Mouse (Mus musculus): Measurements from ENCODE around the gene Gm17428.
A peak's percentile ranks its signal among the peaks of the same experiment; 100 is the strongest.
"Not testable (repeated sequence)": the region's sequence is repeated elsewhere in the genome, so short reads cannot be mapped to it uniquely, and the experiment has no call there.

Gene Gm17428

DNA sequence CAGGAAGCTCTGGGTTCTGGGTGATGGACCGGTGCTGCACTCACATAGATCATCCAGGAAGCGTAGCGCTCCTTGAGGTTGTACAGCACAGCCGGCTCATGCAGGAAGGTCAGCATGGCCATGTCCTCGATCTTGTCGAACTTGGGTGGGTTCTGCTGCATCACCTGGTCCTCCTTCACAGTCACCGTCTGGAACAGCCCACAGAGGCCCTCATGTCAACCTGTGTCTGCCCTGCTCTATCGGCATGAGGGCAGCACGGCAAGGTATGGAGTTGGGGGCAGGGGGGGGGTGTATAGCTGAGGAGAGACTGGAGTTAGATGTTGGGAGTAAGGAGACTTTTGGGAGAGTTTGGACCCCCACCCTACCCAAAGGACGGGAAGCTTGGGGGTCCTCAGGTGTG lies 15.5 kb downstream of the Gm17428 start:
- DNase-seq = no peak

DNA sequence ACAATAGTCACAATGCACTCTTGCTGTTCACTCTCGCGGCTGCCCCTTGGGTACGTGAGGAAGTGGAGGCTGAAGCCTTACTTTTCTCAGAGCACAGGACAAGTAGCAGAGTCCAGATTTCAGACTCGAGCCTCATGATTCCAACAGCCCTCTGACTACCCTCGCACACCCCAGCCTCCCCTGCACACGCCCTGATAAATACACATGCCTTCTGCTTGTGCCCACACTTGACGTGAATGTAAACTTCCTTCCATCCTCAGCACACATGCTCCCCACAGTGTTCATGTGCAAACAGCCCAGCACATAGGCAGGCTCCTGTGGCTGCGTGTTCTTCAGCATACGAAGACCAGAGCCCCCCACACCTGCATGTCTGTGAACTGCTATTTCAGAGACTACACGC lies 16.9 kb downstream of the Gm17428 start:
- no peak for DNase-seq

DNA sequence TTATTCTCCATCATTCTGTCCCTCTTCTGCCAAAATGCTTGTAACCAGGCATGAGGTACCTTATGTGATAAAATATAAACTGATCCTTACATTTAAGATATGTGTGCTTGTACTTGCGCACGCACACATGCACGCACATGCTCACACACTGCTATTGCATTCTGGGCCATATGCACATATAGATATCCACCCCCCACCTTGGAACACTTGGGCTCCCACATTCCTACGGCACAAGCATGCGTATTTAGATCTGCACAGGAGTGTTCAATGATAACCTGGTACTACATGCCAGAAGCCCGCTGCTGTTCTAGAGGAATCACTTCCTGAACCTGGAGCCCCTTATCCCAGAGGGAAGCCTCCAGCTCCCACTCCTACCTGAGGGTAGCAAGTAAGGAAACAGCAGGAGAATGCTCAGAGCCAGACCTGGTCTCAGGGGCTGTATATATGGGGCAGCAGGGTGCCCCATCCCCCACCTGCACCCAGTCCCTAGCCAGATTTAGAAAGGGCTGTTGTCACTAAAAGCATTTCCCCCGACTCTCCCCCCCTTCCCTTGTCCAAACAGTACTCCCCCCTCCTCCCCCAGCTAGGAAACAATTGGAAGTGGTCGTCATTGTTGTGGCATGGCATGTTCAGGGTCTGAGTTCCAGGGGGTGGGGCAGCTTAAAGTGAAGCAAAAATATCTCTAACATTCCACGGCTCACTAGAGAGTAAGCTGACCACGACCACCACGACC lies 17.6 kb downstream of the Gm17428 start, which contains the start of gene Myh7:
TSS of gene Myh7 (minus strand) at position 491 of the 733 bp plus-strand sequence.
- DNase-seq = no peak

DNA sequence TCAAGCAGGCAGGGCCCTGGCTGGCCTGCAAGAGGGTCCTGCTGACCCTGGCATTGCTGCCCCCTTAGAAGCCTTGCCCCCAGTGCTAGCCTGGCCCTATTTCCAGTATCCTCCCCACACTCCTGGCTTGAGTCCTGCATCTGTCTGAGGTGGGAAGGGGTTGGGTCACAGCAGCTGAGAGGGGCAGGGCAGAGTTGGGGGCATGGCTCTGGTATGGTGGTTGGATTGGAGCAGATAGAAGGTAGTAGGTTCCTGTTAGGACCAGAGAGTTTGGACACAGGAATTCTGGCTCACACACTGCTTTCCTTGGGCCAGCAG lies 18.1 kb downstream of the Gm17428 start:
- no peak for DNase-seq

DNA sequence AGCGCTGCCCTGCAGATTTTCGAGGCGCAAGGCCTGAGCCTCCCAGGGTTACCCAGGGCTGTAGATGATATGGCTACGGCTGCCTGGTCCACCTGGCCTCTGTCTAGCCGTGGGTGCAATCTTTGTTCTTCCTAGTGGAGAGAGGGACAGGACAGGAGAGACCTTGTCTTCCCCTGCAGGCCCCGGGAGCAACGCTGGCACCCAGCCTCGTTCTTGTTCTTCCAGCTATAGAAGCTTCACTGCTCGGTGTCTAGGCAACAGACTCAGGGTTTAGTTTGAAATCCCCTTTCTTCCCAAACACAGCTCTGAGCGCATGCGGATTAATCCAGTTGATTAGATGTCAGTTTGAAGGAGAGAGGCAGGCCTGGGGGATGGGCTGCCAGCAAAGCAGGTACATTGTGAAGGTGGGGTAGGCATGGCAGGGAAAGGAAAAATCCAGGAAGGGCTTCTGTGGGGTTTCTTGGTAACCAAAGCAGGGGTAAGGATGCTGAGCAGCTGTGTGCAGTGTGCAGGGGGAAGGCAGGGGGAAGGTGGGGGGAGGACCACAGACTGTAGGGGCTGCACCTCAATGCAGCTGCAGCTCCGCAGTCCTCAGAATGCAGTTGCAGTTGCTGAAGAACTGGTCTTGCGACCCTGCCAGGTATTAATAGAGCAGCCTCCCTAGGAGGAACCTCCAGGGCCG lies 18.9 kb downstream of the Gm17428 start:
- no peak for DNase-seq

DNA sequence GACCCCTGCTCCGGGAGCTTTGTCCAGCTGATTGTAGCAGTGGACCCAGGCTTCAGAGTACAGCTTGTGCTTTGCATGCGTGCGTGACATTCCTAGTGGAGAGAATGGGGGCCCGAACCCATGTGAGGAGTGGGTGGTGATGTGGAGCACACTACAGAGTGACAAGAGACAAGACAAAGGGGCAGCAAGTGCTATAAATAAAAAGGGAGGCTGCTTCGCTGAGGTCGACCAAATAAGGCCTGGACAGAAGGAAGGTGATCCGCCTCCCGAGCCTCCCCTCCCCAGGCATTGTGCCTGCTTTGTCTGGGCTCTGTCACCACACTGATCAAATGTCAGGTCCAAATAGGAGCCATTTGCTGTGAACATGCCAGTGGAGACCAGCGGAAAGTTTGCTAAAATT lies 20.1 kb downstream of the Gm17428 start:
- DNase-seq = no peak

DNA sequence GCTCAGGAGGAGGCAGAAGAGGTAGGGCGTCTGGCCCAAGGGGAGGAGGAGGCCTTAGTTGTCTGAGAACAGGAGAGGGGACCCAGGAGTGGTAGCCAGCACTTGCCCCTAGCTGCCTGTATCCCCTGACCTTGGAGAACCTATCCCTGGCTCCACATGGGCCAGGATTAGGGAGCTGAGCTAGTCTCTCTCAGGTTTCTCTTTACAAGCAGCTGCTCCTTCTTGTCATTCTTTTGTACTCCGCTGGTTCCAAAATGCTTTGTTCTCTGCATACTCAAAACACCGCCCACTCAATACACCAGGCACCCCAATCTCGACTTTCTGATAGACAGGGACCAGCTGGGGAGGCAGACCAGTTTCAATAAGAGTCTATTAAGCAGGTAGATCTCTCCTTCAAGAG lies 20.6 kb downstream of the Gm17428 start:
- DNase-seq = no peak

DNA sequence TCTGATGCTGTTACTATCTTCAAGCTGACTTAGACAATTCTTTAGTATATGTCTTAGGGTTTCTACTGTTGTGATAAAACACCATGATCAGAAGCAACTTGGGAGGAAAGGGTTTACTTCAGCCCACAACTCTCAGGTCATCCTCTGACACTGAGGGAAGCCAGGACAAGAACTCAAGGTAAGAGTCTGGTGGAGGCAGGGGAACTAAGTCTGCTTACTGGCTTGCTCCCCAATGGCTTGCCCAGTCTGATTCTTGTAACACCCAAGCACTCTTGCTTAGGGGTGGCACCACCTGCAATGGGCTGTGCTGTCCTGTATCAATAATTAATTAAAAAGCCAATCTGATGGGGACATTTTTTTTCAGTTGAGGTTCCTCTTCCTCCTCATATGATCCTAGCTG lies 21.9 kb downstream of the Gm17428 start:
- no peak for DNase-seq

DNA sequence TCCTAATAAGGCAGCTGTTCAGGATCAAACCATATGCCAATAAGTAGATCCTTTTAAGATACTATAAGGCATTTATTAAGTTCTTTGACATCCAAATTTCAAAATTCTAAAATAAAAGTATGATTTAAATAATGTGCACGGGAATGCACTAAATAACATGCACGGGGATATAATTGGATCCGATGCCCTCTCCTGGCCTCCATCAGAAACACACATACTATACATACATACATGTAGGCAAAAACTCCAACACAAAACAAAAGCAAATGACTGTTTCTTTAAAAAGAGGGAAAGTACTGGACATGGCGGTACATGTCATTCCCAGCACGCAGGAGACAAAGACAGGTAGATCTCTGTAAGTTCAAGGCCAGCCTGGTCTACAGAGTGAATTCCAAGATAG lies 23.1 kb downstream of the Gm17428 start:
- DNase-seq = not testable (repeated sequence)

DNA sequence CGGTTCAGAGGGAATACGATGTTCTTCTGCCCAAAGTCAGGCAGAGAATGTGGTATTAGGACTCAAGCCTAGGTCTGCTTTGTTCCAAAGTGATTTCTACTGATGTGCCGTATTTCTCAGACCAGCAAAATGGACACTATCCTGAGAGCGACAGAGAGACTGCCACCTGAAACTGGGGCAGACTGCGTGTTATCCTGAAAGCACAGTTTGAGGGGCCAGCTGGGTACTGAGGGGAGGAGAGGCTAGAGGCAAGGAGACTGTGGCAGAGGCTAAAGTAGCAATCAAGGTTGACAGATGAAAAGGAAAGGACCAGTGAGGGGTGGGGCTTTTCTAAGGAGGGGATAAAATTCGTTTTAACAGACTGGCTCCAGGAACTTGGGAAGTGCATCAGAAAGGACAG lies 24.1 kb downstream of the Gm17428 start:
- no peak for DNase-seq

DNA sequence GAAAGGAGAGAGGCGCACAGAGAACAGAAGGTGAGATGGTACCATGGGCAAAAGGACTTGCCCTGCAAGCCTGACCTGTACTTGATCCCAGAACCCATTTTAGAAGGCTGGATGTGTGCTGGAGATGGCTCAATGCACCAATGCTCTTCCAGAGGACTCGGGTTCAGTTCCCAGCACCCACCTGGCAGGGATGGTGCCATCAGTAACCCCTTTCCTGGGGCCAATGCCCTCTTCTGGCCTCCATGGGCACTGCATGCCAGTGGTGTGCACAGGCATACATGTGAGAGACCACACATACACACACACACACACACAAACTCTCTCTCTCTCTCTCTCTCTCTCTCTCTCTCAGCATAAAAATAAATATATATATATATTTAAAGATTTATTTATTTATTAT lies 24.7 kb downstream of the Gm17428 start:
- DNase-seq = no peak

DNA sequence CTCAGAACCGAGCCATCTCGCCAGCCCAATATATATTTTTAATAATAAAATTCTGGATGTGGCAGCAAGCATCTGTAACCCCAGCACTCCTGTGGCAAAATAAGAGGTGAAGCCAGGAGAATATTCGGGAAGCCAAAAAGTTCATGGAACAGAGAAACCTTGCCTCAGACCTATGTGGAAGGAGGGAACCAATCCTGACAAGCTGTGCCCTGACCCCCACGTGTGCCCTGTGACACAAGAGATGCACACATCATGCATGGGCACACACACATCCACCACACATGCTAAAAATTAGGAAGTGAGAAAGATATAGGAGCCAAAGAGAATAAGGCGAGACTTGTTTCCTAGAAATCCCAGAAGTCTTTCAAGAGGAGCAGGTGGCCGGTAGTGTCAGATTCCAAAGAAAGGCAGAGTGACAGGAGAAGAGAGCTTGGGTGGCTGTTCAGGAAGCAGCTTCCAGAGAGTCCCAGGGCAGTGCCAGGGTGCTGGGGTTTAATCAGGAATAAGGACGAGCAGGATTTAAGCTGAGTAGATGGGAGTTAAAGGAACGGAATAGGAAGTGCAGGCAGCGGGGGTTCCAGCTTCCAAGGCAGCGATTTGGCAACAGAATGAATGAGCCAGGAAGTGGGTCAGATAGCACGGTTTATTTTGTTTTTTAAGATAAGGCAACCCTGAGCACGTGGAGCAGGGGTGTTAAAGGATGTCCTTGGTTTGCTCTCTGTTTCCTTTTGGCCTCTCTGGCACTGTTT lies 25.4 kb downstream of the Gm17428 start:
- no peak for DNase-seq

DNA sequence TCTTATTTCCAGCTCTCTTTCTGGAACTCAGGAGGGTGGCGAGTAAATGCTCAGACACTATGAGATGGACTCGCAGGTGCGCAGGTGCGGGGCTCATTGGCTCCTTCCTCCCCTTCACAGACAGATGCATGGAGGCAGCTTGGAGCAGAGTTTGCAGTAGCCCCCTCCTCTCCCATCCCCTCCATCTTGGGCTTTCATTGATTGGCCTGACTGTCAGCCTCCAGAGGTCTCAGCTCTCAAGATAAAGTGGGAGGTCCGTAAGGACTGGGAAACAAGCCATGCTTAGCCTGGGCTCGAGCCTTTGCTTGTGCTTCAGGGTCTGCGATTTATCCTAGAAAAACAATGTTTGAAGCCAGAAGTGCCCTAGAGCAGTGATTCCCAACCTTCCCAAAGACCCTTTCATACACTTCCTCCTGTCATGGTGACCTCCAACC lies 26.0 kb downstream of the Gm17428 start:
- DNase-seq = no peak

DNA sequence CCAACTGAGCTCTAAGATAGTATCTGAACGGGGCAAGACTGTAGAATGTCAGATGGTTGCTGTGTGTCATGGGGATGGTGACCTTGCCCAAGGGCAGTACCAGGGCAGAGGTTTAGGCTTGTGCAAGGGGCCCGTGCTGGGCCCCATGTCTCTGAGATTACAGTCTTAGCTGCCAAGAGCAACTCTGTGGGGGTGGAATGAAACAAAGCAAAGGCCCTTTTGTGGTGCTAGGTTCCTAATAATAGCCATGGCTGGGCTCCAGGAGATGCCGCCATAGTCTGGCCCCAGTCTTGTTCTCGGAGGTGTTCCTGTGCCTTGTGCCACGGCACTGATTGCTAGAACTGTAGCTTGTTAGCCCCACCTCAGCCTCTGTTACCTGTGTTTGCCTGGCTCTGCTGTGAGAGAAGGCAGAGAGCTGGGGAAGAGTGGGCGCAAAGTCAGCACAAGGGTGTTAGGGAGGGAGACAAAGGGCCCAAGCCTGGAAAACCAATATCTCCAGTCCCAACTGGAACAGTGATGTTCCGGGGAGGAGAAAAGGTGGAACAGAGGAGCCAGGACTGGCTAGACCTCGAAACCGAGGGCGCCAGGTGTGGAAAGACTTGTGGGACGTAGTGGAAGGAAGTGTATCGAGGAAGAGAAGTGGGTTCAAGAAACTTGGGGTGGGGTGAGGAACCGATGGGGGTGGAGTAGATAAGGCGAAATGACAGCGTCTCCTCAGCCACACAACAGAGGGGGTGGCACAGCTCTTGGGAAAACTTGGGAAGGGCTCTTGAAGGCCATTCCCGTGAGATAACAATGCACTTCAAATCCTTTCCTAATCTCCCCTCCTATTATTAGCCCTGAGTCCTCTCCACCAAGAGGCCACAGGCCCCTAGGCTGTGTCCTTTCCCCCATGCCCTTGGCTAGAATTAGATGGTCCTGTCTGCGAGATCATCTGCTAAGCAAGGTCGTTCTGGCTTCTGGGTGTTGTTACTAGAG lies 27.4 kb downstream of the Gm17428 start:
- no peak for DNase-seq

DNA sequence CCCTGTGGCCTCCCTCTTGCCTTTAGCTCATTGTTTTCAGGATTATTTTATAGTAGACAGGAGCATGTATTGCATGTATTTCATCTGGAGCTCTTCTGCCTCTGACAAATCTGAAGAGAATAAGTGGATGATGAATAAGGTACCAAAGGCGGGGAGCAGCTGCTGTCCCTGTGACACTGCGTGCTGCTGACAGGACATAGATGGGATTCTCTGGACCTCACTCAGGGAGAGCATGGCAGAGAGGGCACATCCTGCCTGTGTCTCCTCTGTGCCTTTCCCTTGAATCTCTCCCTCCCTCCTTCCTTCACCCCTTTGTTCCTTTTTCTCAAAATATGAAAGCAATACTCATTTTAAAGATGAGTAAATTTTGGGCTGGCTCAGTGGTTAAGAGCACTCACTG lies 28.8 kb downstream of the Gm17428 start:
- no peak for DNase-seq

DNA sequence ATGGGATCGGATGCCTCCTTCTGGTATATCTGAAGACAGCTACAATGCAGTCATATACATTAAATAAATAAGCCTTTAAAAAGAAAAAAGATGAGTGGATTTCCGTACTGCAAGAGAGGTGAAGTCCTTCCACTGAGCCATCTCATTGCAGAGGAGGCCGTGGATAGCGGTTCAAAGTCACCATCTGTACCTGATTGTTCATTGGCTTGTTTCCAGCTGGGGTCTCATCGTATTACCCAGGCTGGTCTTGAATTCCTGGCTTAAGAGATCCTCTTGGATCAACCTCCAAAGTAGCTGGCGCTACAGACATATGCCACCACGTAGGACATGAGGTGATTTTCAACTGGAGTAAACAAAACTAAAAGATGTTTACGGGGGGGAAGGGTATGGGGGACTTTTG lies 29.2 kb downstream of the Gm17428 start:
- no peak for DNase-seq

DNA sequence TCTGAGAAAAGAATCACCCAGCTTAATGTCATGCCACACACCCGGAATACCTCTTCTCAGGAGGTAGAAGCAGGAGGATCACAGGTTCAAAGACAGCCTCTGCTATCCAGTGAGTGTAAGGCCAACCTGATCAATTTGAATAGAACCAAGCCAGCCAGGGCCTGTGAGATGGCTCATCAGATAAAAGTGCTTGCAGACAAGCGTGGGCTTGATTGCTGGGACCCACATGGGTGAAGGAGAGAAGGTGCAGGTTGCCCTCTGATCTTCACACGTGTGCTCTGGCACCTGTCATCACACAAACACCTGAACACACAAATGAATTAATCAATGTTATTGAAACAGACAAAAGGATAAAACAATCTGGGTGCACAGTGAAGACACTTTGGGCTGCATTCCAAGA lies 29.8 kb downstream of the Gm17428 start:
- no peak for DNase-seq

DNA sequence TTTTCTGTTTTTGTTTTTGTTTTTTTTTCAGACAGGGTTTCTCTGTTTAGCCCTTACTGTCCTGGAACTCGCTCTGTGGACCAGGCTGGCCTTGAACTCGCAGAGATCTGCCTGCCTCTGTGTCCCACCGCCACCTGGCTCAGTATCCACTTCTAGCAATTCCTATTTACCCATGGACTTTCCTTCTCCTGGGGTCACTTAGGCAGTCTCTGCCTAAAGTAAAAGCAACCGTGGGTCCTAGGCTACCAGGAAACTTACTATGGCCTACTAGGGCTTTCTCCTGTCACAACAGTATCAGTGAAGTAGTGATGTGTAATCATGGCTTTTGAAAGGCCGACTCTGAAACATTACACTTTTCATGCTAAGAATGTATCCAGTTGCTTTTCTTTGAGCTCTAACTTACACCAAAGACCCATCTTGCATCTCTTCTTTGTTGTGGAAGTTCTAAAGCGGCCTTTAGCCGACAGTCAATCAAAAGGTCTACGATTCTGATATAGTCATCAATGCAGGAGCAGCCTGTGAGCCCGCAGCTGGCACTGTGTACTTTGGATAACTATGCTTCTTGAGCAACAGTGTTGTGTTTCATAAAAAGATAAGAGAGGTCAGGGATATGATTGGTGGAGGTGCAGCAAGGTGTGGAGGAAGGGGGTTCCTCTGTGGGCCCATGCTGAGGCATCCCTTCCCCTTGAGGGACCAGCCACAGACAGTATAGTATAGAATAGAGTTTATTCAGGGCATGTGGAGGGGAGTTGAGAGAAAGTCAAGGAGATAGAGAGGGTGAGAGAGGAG lies 30.6 kb downstream of the Gm17428 start:
- no peak for DNase-seq

DNA sequence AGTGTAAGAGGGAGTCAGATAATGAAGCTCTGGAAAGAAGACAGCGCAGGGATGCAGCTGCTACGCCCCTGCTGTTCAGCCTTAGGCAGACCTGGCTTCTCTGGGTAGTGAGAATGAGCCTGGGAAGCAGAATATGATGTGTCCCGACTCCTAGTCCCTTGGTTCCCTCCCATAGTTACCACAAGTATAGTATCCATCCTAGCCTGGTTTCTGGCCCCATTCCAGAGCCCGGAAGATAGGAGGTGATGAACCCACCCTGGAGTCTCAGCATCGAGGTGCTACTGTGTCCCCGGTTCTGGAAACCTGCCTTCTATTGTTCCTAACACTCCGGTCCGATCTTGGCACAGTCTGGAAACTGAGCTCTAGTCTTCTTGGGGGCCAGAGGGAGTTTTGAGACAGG lies 31.7 kb downstream of the Gm17428 start:
- DNase-seq = no peak

DNA sequence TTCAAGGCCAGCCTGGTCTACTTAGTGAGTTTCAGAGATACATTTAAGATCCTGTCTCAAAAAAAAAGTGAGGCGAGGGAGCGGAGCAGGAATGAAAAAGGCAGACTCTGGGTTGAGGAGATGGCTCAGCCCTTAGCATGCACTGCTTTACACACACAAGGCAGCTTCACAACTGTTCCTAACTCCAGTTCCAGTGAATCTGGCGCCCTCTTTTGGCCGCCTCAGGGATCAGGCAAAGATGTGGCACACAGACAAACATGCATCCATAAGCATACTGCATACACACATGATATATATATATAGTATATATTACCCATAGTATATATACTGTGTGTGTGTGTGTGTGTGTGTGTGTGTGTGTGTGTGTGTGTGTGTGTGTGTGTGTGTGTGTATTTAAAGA lies 34.4 kb downstream of the Gm17428 start:
- peak; percentile 30 for DNase-seq

DNA sequence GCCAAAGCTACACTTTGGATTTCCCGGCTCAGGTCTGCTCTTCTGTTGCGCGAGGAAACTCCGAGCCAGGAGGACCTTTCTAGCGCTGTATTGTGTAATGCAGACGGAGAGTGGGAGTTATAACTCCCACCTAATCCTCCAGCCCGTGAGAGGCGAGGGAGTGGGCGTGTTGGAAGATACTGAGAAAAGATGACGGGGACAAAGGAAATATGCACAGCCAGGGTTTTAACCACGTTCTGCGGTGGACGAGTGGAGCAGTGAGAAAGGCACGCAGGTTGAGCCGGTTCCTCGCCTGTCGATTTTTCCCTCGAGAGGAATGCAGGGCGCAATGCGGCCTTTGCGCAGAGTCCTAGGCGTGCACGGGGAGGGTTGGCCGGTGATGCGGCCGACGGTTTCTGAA lies 37.9 kb downstream of the Gm17428 start:
- DNase-seq = no peak

Measured in kidney, adult 9 months (tissue).